Mouse (Mus musculus): ENCODE results near the gene Trim38. TPM values are rescaled to one million over a fixed set of nuclear protein-coding genes. Genes with fewer than 3 reads are reported as not detected.

The Trim38 gene
- polyA plus RNA-seq, 1 experiment from 2014 or later = not detected

- DNase-seq (ENCODE audit: low spot score) = peak; percentile 91
Measured at GRCm38 (mm10) chr13:23761871-23762821, 7.6 kb upstream of the Trim38 start, which contains the start of gene Hist1h3a. TSS of gene Hist1h3a (minus strand) at chr13:23762386.

GRCm38 (mm10) chr13:23763242-23763585, 6.5 kb upstream of the Trim38 start:
- DNase-seq (ENCODE audit: low spot score) = no peak

GRCm38 (mm10) chr13:23763586-23764323, 6.0 kb upstream of the Trim38 start, which contains the start of gene Hist1h1a:
TSS of gene Hist1h1a (plus strand) at chr13:23763666.
- peak; percentile 98 for DNase-seq (ENCODE audit: low spot score)

GRCm38 (mm10) chr13:23764324-23765171, 5.2 kb upstream of the Trim38 start:
- peak; percentile 38 for DNase-seq (ENCODE audit: low spot score)

- DNase-seq (ENCODE audit: low spot score) = no peak
Measured at GRCm38 (mm10) chr13:23765172-23765513, 4.6 kb upstream of the Trim38 start.

GRCm38 (mm10) chr13:23766772-23767171, 2.9 kb upstream of the Trim38 start:
- no peak for DNase-seq (ENCODE audit: low spot score)

- DNase-seq (ENCODE audit: low spot score) = no peak
Measured at GRCm38 (mm10) chr13:23768834-23769397, 797 bp upstream of the Trim38 start.

- peak; percentile 21 for DNase-seq (ENCODE audit: low spot score)
Measured at GRCm38 (mm10) chr13:23772561-23773313, 3.0 kb downstream of the Trim38 start.

- no peak for DNase-seq (ENCODE audit: low spot score)
Measured at GRCm38 (mm10) chr13:23778339-23778738, 8.6 kb downstream of the Trim38 start.

- no peak for DNase-seq (ENCODE audit: low spot score)
Measured at GRCm38 (mm10) chr13:23779025-23779424, 9.3 kb downstream of the Trim38 start.

- DNase-seq (ENCODE audit: low spot score) = peak; percentile 58
Measured at GRCm38 (mm10) chr13:23792520-23792919, 22.8 kb downstream of the Trim38 start.

GRCm38 (mm10) chr13:23799405-23799804, 29.7 kb downstream of the Trim38 start:
- no peak for DNase-seq (ENCODE audit: low spot score)

GRCm38 (mm10) chr13:23804532-23804931, 34.8 kb downstream of the Trim38 start:
- DNase-seq (ENCODE audit: low spot score) = no peak

GRCm38 (mm10) chr13:23806422-23807052, 36.8 kb downstream of the Trim38 start, which contains the start of gene Slc17a2:
TSS of gene Slc17a2 (plus strand) at chr13:23806993.
- no peak for DNase-seq (ENCODE audit: low spot score)

GRCm38 (mm10) chr13:23816148-23816547, 46.4 kb downstream of the Trim38 start:
- no peak for DNase-seq (ENCODE audit: low spot score)

- DNase-seq (ENCODE audit: low spot score) = no peak
Measured at GRCm38 (mm10) chr13:23820179-23820940, 50.6 kb downstream of the Trim38 start.

GRCm38 (mm10) chr13:23822213-23822612, 52.5 kb downstream of the Trim38 start:
- DNase-seq (ENCODE audit: low spot score) = no peak

GRCm38 (mm10) chr13:23826606-23827005, 56.9 kb downstream of the Trim38 start:
- no peak for DNase-seq (ENCODE audit: low spot score)

GRCm38 (mm10) chr13:23833053-23833452, 63.3 kb downstream of the Trim38 start:
- DNase-seq (ENCODE audit: low spot score) = peak; percentile 48

Measured in thymus, postnatal 0 days (tissue).